Mouse (Mus musculus) forebrain, embryonic 13.5 days (tissue): ENCODE measurements around the gene Olfr628. TPM values are rescaled to one million over a fixed set of nuclear protein-coding genes. Genes with fewer than 3 reads are reported as not detected.
"Not testable (repeated sequence)": the region's sequence is repeated elsewhere in the genome, so short reads cannot be mapped to it uniquely, and the experiment has no call there.

Experiments used
- ATAC-seq: fragments of 200-750 bp; cut with Nextera tagmentation; 2 replicates; pipeline ENCODE4 v1.8.0; 2017
- H3K27ac ChIP-seq: fragments of 300-500 bp; sonication (generic); 2 replicates; pipeline ENCODE4 v1.5.1; 2015; ENCODE audit warnings: inconsistent platforms, mild to moderate bottlenecking, moderate library complexity
- H3K27me3 ChIP-seq: fragments of 300-500 bp; sonication (generic); 2 replicates; pipeline ENCODE4 v1.6.1; 2015; ENCODE audit warnings: mild to moderate bottlenecking, inconsistent platforms
- H3K36me3 ChIP-seq: fragments of 300-500 bp; sonication (generic); 2 replicates; pipeline ENCODE4 v1.6.1; 2015; ENCODE audit warnings: mild to moderate bottlenecking, inconsistent platforms; ENCODE audit not compliant: poor library complexity, severe bottlenecking
- H3K4me1 ChIP-seq: fragments of 300-500 bp; sonication (generic); 2 replicates; pipeline ENCODE4 v1.6.1; 2015; ENCODE audit warnings: inconsistent platforms
- H3K4me2 ChIP-seq: fragments of 300-500 bp; sonication (generic); 2 replicates; pipeline ENCODE4 v1.6.1; 2015; ENCODE audit warnings: inconsistent platforms, mild to moderate bottlenecking, moderate library complexity
- H3K4me3 ChIP-seq: fragments of 300-500 bp; sonication (generic); 2 replicates; pipeline ENCODE4 v1.5.1; 2015; ENCODE audit warnings: mild to moderate bottlenecking, inconsistent platforms
- H3K9ac ChIP-seq: fragments of 300-500 bp; sonication (generic); 2 replicates; pipeline ENCODE4 v1.6.1; 2015; ENCODE audit warnings: mild to moderate bottlenecking, inconsistent platforms
- H3K9me3 ChIP-seq: fragments of 300-500 bp; sonication (generic); replicated peaks from 2 replicates; pipeline ENCODE4 v1.6.1; 2016; ENCODE audit warnings: inconsistent platforms
- WGBS: fragments of 180-500 bp; shearing (Covaris S2); methylation state at CpG from one replicate; pipeline ENCODE4 v1.1.7; 2015; 5-methylcytosine and 5-hydroxymethylcytosine counted together
- polyA plus RNA-seq: library from polyadenylated mRNA; unstranded; fragments of >200 nt; fragmentation: Nextera tagmentation; extraction: Ambion mirVana; gene quantifications from 2 replicates; pipeline ENCODE4 v1.2.1, GENCODE M21; 2015

Gene Olfr628
- polyA plus RNA-seq: not detected in 2 replicates

- Histone ChIP-seq H3K4me2 (no peak within 1 kb of the TSS), H3K36me3 (no peaks in the 10 kb centered on the region), H3K27ac (no peak within 1 kb of the TSS), H3K4me3 (no peak within 1 kb of the TSS), H3K27me3 (no peaks in the 10 kb centered on the region), H3K4me1 (no peaks in the 10 kb centered on the region), H3K9ac (no peak within 1 kb of the TSS), H3K9me3 (no peaks in the 10 kb centered on the region)
- no peak for ATAC-seq
- 85% methylated on average over 1 of the region's 1 CpGs for WGBS
These were observed at the start of gene Olfr628 for GRCm38 (mm10) chr7:103730074-103730473. Gene Olfr628 (plus strand): TSS chr7:103730374.

- H3K9me3 ChIP-seq: no peaks in the 10 kb centered on the region
- H3K9ac ChIP-seq: no peak within 1 kb of the TSS
- no peak within 1 kb of the TSS for H3K4me3 ChIP-seq
- no peak for ATAC-seq
- no peak within 1 kb of the TSS for H3K27ac ChIP-seq
- no peaks in the 10 kb centered on the region for H3K27me3 ChIP-seq
- H3K4me1 ChIP-seq: no peaks in the 10 kb centered on the region
- no peak within 1 kb of the TSS for H3K4me2 ChIP-seq
- no peaks in the 10 kb centered on the region for H3K36me3 ChIP-seq
These were observed 47.8 kb upstream of the Olfr628 start, which contains the start of gene Olfr625-ps1 for GRCm38 (mm10) chr7:103682420-103682819. Gene Olfr625-ps1 (plus strand): TSS chr7:103682720.

DNA sequence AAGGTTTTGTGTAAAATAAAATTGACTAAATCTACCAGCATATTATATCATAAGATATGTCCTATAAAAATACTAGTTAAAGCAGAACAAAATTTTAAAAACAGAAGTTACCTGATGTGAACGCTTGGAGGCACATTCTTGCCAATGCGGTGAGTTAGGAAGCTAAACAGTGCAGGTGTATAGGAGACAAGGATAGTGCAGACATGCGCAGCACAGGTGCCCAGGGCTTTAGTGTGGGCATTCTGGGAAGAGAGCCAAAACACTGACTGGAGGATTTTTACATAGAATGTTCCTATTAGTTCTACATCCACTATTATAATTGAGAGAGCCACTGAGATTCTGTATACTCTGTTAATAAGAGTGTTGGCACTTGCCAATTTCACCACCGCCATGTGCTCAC lies 30.7 kb upstream of the Olfr628 start:
- no peaks in the 10 kb centered on the region for H3K9me3 ChIP-seq
- H3K4me2 ChIP-seq: no peak overlapping the region
- ATAC-seq: no peak
- H3K27ac ChIP-seq: no peak overlapping the region
- H3K36me3 ChIP-seq: no peaks in the 10 kb centered on the region
- no peaks in the 10 kb centered on the region for H3K4me1 ChIP-seq
- no peak overlapping the region for H3K9ac ChIP-seq
- WGBS: 86% methylated on average over 4 of the region's 4 CpGs
- no peaks in the 10 kb centered on the region for H3K27me3 ChIP-seq
- H3K4me3 ChIP-seq: no peak overlapping the region

- no peak overlapping the region for H3K4me3 ChIP-seq
- H3K36me3 ChIP-seq: no peaks in the 10 kb centered on the region
- no peaks in the 10 kb centered on the region for H3K27me3 ChIP-seq
- H3K4me1 ChIP-seq: no peaks in the 10 kb centered on the region
- H3K9ac ChIP-seq: no peak overlapping the region
- no peak overlapping the region for H3K27ac ChIP-seq
- no peaks in the 10 kb centered on the region for H3K9me3 ChIP-seq
- ATAC-seq: no peak
- no peak overlapping the region for H3K4me2 ChIP-seq
- WGBS: 38% methylated on average over 2 of the region's 2 CpGs
These were observed 18.1 kb upstream of the Olfr628 start for GRCm38 (mm10) chr7:103712024-103712423.

- ATAC-seq: no peak
- Histone ChIP-seq H3K27ac (no peak within 1 kb of the TSS), H3K9ac (no peak within 1 kb of the TSS), H3K4me2 (no peak within 1 kb of the TSS), H3K36me3 (no peaks in the 10 kb centered on the region), H3K9me3 (no peaks in the 10 kb centered on the region), H3K27me3 (no peaks in the 10 kb centered on the region), H3K4me1 (no peaks in the 10 kb centered on the region), H3K4me3 (no peak within 1 kb of the TSS)
These were observed 15.8 kb upstream of the Olfr628 start, which contains the start of gene Olfr243 for GRCm38 (mm10) chr7:103714371-103714770. Gene Olfr243 (plus strand): TSS chr7:103714671.

GRCm38 (mm10) chr7:103716398-103716797 lies 13.8 kb upstream of the Olfr628 start:
- not testable (repeated sequence) for H3K9me3 ChIP-seq, H3K4me1 ChIP-seq, H3K4me3 ChIP-seq, ATAC-seq, H3K36me3 ChIP-seq, H3K9ac ChIP-seq, H3K27me3 ChIP-seq, H3K4me2 ChIP-seq, H3K27ac ChIP-seq
- 100% methylated on average over 1 of the region's 1 CpGs for WGBS

- H3K4me2 ChIP-seq: no peak within 1 kb of the TSS
- no peaks in the 10 kb centered on the region for H3K36me3 ChIP-seq
- H3K27me3 ChIP-seq: no peaks in the 10 kb centered on the region
- H3K9ac ChIP-seq: no peak within 1 kb of the TSS
- no peak for ATAC-seq
- H3K9me3 ChIP-seq: 0 out of 2 replicates have a peak, but pooled peaks cover 6% of the 10 kb centered on the region
- H3K4me3 ChIP-seq: no peak within 1 kb of the TSS
- no peak within 1 kb of the TSS for H3K27ac ChIP-seq
- 79% methylated on average over 2 of the region's 2 CpGs for WGBS
- no peaks in the 10 kb centered on the region for H3K4me1 ChIP-seq
These were observed 14.7 kb downstream of the Olfr628 start, which contains the start of gene Olfr629 for GRCm38 (mm10) chr7:103744843-103745242. Gene Olfr629 (minus strand): TSS chr7:103744943.

DNA sequence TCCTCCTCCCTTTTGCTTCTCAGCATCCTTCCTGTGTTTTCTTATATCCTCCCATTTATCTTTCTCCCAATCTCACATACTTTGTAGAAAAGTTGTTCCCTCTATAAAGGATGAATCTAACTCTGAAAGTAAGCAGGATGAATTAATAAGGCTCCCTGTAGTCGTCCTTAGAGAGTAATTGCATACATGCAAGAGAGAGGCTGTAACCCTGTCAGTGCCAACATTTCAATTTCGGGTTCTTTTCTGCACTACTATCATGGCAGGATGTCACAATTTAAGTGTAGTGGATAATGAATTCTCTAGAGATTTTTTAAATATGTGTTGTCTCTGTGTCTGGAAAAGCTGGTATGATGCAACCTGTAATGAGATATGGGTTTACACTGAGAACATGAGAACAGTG lies 27.1 kb downstream of the Olfr628 start, which contains the start of gene Olfr630:
Olfr630 (minus strand) TSS at position 101 of the 400 bp plus-strand sequence.
- H3K9ac ChIP-seq: no peak within 1 kb of the TSS
- H3K9me3 ChIP-seq: no peaks in the 10 kb centered on the region
- H3K27ac ChIP-seq: no peak within 1 kb of the TSS
- no peak within 1 kb of the TSS for H3K4me2 ChIP-seq
- H3K4me1 ChIP-seq: no peaks in the 10 kb centered on the region
- no peaks in the 10 kb centered on the region for H3K27me3 ChIP-seq
- no peak for ATAC-seq
- H3K4me3 ChIP-seq: no peak within 1 kb of the TSS
- WGBS: 36% methylated on average over 2 of the region's 2 CpGs
- no peaks in the 10 kb centered on the region for H3K36me3 ChIP-seq

- H3K36me3 ChIP-seq, H3K4me1 ChIP-seq, H3K4me2 ChIP-seq, H3K9me3 ChIP-seq, H3K27ac ChIP-seq, ATAC-seq, H3K4me3 ChIP-seq, H3K27me3 ChIP-seq, H3K9ac ChIP-seq: not testable (repeated sequence)
- WGBS: 93% methylated on average over 6 of the region's 6 CpGs
These were observed 32.0 kb downstream of the Olfr628 start for GRCm38 (mm10) chr7:103762212-103762611.

GRCm38 (mm10) chr7:103767687-103768086 lies 37.5 kb downstream of the Olfr628 start:
- not testable (repeated sequence) for H3K4me3 ChIP-seq, H3K4me2 ChIP-seq, H3K9me3 ChIP-seq, H3K4me1 ChIP-seq, H3K36me3 ChIP-seq, H3K9ac ChIP-seq, H3K27ac ChIP-seq, ATAC-seq, H3K27me3 ChIP-seq
- whole genome bisulfite sequencing: 94% methylated on average over 6 of the region's 6 CpGs

GRCm38 (mm10) chr7:103771494-103771893 lies 41.3 kb downstream of the Olfr628 start, which contains the start of gene Olfr69:
Gene Olfr69 (minus strand): TSS chr7:103771594.
- H3K9ac ChIP-seq: no peak within 1 kb of the TSS
- H3K27me3 ChIP-seq: no peaks in the 10 kb centered on the region
- H3K4me1 ChIP-seq: no peaks in the 10 kb centered on the region
- no peaks in the 10 kb centered on the region for H3K36me3 ChIP-seq
- no peak within 1 kb of the TSS for H3K27ac ChIP-seq
- H3K4me2 ChIP-seq: no peak within 1 kb of the TSS
- no peaks in the 10 kb centered on the region for H3K9me3 ChIP-seq
- H3K4me3 ChIP-seq: no peak within 1 kb of the TSS
- WGBS: 70% methylated on average over 2 of the region's 2 CpGs
- ATAC-seq: no peak

DNA sequence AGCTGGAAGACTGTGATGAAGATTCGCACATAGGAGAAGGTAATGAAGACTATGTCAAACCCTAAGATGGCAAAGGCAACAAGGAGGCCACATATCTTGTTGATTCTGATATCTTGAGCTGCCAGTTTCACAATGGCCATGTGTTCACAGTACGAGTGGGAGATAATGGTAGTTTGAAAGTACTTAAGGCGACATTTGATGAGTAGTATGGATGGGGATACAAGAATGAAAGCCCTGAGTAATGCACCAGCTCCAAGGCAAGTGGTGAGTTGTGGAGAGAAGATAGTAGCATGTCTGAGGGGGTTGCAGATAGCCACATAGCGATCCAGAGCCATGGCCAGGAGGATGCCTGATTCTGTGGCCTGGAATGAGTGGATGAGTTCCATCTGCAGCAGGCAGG lies 47.5 kb downstream of the Olfr628 start:
- WGBS: 86% methylated on average over 4 of the region's 4 CpGs
- H3K9ac ChIP-seq, H3K27ac ChIP-seq, H3K9me3 ChIP-seq, H3K4me2 ChIP-seq, H3K27me3 ChIP-seq, ATAC-seq, H3K4me3 ChIP-seq, H3K4me1 ChIP-seq, H3K36me3 ChIP-seq: not testable (repeated sequence)

DNA sequence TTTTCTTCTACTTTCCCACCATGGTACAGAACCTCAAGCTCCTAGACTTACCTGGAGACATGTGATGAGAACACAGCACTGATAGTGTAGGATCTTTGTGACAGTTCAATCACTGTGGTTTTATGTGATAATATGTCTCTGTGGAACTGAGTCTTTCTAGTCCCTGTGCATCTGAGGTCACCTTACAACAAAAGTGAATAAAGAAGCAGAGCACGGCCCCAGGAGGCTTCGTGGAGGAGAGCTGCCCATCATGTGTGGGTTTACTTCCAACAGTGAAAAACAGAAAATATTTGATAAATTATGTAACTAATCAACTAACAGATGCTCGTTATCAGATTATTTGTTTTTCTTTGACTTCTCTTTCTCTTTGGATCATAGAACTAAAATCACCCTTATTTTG lies 49.4 kb downstream of the Olfr628 start, which contains the start of gene Olfr68:
Olfr68 (minus strand) TSS at position 101 of the 400 bp plus-strand sequence.
- no peaks in the 10 kb centered on the region for H3K4me1 ChIP-seq
- WGBS: 85% methylated on average over 3 of the region's 3 CpGs
- H3K4me3 ChIP-seq: no peak within 1 kb of the TSS
- no peak for ATAC-seq
- H3K27ac ChIP-seq: no peak within 1 kb of the TSS
- no peak within 1 kb of the TSS for H3K9ac ChIP-seq
- H3K4me2 ChIP-seq: no peak within 1 kb of the TSS
- H3K36me3 ChIP-seq: no peaks in the 10 kb centered on the region
- no peaks in the 10 kb centered on the region for H3K27me3 ChIP-seq
- no peaks in the 10 kb centered on the region for H3K9me3 ChIP-seq
